Mouse (Mus musculus): Measurements from ENCODE around the gene Tgm5. TPM values are rescaled to one million over a fixed set of nuclear protein-coding genes. Genes with fewer than 3 reads are reported as not detected.
"Not testable (repeated sequence)": the region's sequence is repeated elsewhere in the genome, so short reads cannot be mapped to it uniquely, and the experiment has no call there.

The Tgm5 gene
- 0.11 TPM in 1 of 2 replicates, not detected in the other for polyA plus RNA-seq (2014; fragmentation: Nextera tagmentation; extraction: Ambion mirVana)

GRCm38 (mm10) chr2:121085480-121086185 lies at the start of gene Tgm5:
Tgm5 (minus strand) TSS chr2:121085841.
- Histone ChIP-seq H3K27ac (replicated peaks in 1 of 2; ENCODE audit: control insufficient read depth in 1 of 2, insufficient read depth in 1 of 2, low read depth in 2 of 2, low read length in 2 of 2) (no peak within 1 kb of the TSS), H3K4me3 (ENCODE audit: control insufficient read depth in 1 of 2, insufficient read depth in 1 of 2, low read depth in 1 of 2, low read length in 2 of 2) (no peak within 1 kb of the TSS), H3K27me3 (ENCODE audit: control insufficient read depth, insufficient read depth, low read length) (no peaks in the 10 kb centered on the region), H3K4me1 (ENCODE audit: control insufficient read depth in 2 of 2, insufficient read depth in 2 of 2, low read length in 2 of 2) (peaks cover 0 to 4% of the 10 kb centered on the region in 2 experiments; a peak in 1 of 4 replicates), H3K9ac (ENCODE audit: low read length) (no peak within 1 kb of the TSS), H3K36me3 (ENCODE audit: control insufficient read depth, insufficient read depth, low read length) (no peaks in the 10 kb centered on the region), H3K9me3 (ENCODE audit: control insufficient read depth, low read length) (no peaks in the 10 kb centered on the region), H3K4me2 (ENCODE audit: low read length) (no peak within 1 kb of the TSS)
- 34% methylated on average over 6 of the region's 6 CpGs for WGBS
- no peak for ATAC-seq (ENCODE audit: insufficient number of reproducible peaks, insufficient read depth, low FRiP score, low read depth)

GRCm38 (mm10) chr2:121132822-121133221 lies 47.2 kb upstream of the Tgm5 start:
- 62% methylated on average over 1 of the region's 1 CpGs for WGBS
- Histone ChIP-seq H3K36me3 (ENCODE audit: control insufficient read depth, insufficient read depth, low read length) (peaks cover 3% of the 10 kb centered on the region; the same call in 1 of the 2 replicates), H3K27me3 (ENCODE audit: control insufficient read depth, insufficient read depth, low read length) (no peaks in the 10 kb centered on the region), H3K9me3 (ENCODE audit: control insufficient read depth, low read length) (no peaks in the 10 kb centered on the region), H3K27ac (replicated peaks in 1 of 2; ENCODE audit: control insufficient read depth in 1 of 2, insufficient read depth in 1 of 2, low read depth in 2 of 2, low read length in 2 of 2) (no peak overlapping the region), H3K4me3 (ENCODE audit: control insufficient read depth in 1 of 2, insufficient read depth in 1 of 2, low read depth in 1 of 2, low read length in 2 of 2) (no peak overlapping the region), H3K4me1 (ENCODE audit: control insufficient read depth in 2 of 2, insufficient read depth in 2 of 2, low read length in 2 of 2) (peaks cover 0 to under 1% of the 10 kb centered on the region in 2 experiments; a peak in 1 of 4 replicates), H3K9ac (ENCODE audit: low read length) (no peak overlapping the region), H3K4me2 (ENCODE audit: low read length) (no peak overlapping the region)
- no peak for ATAC-seq (ENCODE audit: insufficient number of reproducible peaks, insufficient read depth, low FRiP score, low read depth)

GRCm38 (mm10) chr2:121128865-121129620 lies 43.4 kb upstream of the Tgm5 start:
- H3K36me3 ChIP-seq (ENCODE audit: control insufficient read depth, insufficient read depth, low read length): no peaks in the 10 kb centered on the region
- no peak overlapping the region for H3K4me2 ChIP-seq (ENCODE audit: low read length)
- H3K4me3 ChIP-seq (ENCODE audit: control insufficient read depth in 1 of 2, insufficient read depth in 1 of 2, low read depth in 1 of 2, low read length in 2 of 2): no peak overlapping the region
- no peaks in the 10 kb centered on the region for H3K27me3 ChIP-seq (ENCODE audit: control insufficient read depth, insufficient read depth, low read length)
- H3K27ac ChIP-seq (replicated peaks in 1 of 2; ENCODE audit: control insufficient read depth in 1 of 2, insufficient read depth in 1 of 2, low read depth in 2 of 2, low read length in 2 of 2): no peak overlapping the region
- no peaks in the 10 kb centered on the region for H3K9me3 ChIP-seq (ENCODE audit: control insufficient read depth, low read length)
- 55% methylated on average over 9 of the region's 9 CpGs for WGBS
- no peak overlapping the region for H3K9ac ChIP-seq (ENCODE audit: low read length)
- no peak for ATAC-seq (ENCODE audit: insufficient number of reproducible peaks, insufficient read depth, low FRiP score, low read depth)
- H3K4me1 ChIP-seq (ENCODE audit: control insufficient read depth in 2 of 2, insufficient read depth in 2 of 2, low read length in 2 of 2): no peaks in the 10 kb centered on the region

GRCm38 (mm10) chr2:121127536-121127935 lies 41.9 kb upstream of the Tgm5 start:
- no peak overlapping the region for H3K4me3 ChIP-seq (ENCODE audit: control insufficient read depth in 1 of 2, insufficient read depth in 1 of 2, low read depth in 1 of 2, low read length in 2 of 2)
- H3K27me3 ChIP-seq (ENCODE audit: control insufficient read depth, insufficient read depth, low read length): no peaks in the 10 kb centered on the region
- no peaks in the 10 kb centered on the region for H3K9me3 ChIP-seq (ENCODE audit: control insufficient read depth, low read length)
- WGBS: 94% methylated on average over 1 of the region's 1 CpGs
- no peak for ATAC-seq (ENCODE audit: insufficient number of reproducible peaks, insufficient read depth, low FRiP score, low read depth)
- H3K27ac ChIP-seq (replicated peaks in 1 of 2; ENCODE audit: control insufficient read depth in 1 of 2, insufficient read depth in 1 of 2, low read depth in 2 of 2, low read length in 2 of 2): no peak overlapping the region
- no peak overlapping the region for H3K9ac ChIP-seq (ENCODE audit: low read length)
- no peaks in the 10 kb centered on the region for H3K36me3 ChIP-seq (ENCODE audit: control insufficient read depth, insufficient read depth, low read length)
- H3K4me2 ChIP-seq (ENCODE audit: low read length): no peak overlapping the region
- H3K4me1 ChIP-seq (ENCODE audit: control insufficient read depth in 2 of 2, insufficient read depth in 2 of 2, low read length in 2 of 2): no peaks in the 10 kb centered on the region

- ATAC-seq (ENCODE audit: insufficient number of reproducible peaks, insufficient read depth, low FRiP score, low read depth); H3K4me3 ChIP-seq (ENCODE audit: control insufficient read depth in 1 of 2, insufficient read depth in 1 of 2, low read depth in 1 of 2, low read length in 2 of 2); H3K9ac ChIP-seq (ENCODE audit: low read length); H3K9me3 ChIP-seq (ENCODE audit: control insufficient read depth, low read length); H3K4me1 ChIP-seq (ENCODE audit: control insufficient read depth in 2 of 2, insufficient read depth in 2 of 2, low read length in 2 of 2); H3K36me3 ChIP-seq (ENCODE audit: control insufficient read depth, insufficient read depth, low read length); H3K27ac ChIP-seq (replicated peaks in 1 of 2; ENCODE audit: control insufficient read depth in 1 of 2, insufficient read depth in 1 of 2, low read depth in 2 of 2, low read length in 2 of 2); H3K27me3 ChIP-seq (ENCODE audit: control insufficient read depth, insufficient read depth, low read length); H3K4me2 ChIP-seq (ENCODE audit: low read length): not testable (repeated sequence)
- WGBS: 86% methylated on average over 5 of the region's 5 CpGs
Observed at GRCm38 (mm10) chr2:121126302-121126701, 40.7 kb upstream of the Tgm5 start.

GRCm38 (mm10) chr2:121119260-121119659 lies 33.6 kb upstream of the Tgm5 start:
- no peak for ATAC-seq (ENCODE audit: insufficient number of reproducible peaks, insufficient read depth, low FRiP score, low read depth)
- Histone ChIP-seq H3K4me2 (ENCODE audit: low read length) (no peak overlapping the region), H3K4me1 (ENCODE audit: control insufficient read depth in 2 of 2, insufficient read depth in 2 of 2, low read length in 2 of 2) (no peaks in the 10 kb centered on the region), H3K27me3 (ENCODE audit: control insufficient read depth, insufficient read depth, low read length) (no peaks in the 10 kb centered on the region), H3K27ac (replicated peaks in 1 of 2; ENCODE audit: control insufficient read depth in 1 of 2, insufficient read depth in 1 of 2, low read depth in 2 of 2, low read length in 2 of 2) (no peak overlapping the region), H3K9ac (ENCODE audit: low read length) (no peak overlapping the region), H3K9me3 (ENCODE audit: control insufficient read depth, low read length) (no peaks in the 10 kb centered on the region), H3K36me3 (ENCODE audit: control insufficient read depth, insufficient read depth, low read length) (no peaks in the 10 kb centered on the region), H3K4me3 (ENCODE audit: control insufficient read depth in 1 of 2, insufficient read depth in 1 of 2, low read depth in 1 of 2, low read length in 2 of 2) (no peak overlapping the region)
- 73% methylated on average over 3 of the region's 3 CpGs for WGBS

- no peak overlapping the region for H3K27ac ChIP-seq (replicated peaks in 1 of 2; ENCODE audit: control insufficient read depth in 1 of 2, insufficient read depth in 1 of 2, low read depth in 2 of 2, low read length in 2 of 2)
- no peak for ATAC-seq (ENCODE audit: insufficient number of reproducible peaks, insufficient read depth, low FRiP score, low read depth)
- H3K27me3 ChIP-seq (ENCODE audit: control insufficient read depth, insufficient read depth, low read length): no peaks in the 10 kb centered on the region
- no peak overlapping the region for H3K4me2 ChIP-seq (ENCODE audit: low read length)
- no peak overlapping the region for H3K9ac ChIP-seq (ENCODE audit: low read length)
- H3K4me1 ChIP-seq (ENCODE audit: control insufficient read depth in 2 of 2, insufficient read depth in 2 of 2, low read length in 2 of 2): no peaks in the 10 kb centered on the region
- H3K36me3 ChIP-seq (ENCODE audit: control insufficient read depth, insufficient read depth, low read length): no peaks in the 10 kb centered on the region
- H3K4me3 ChIP-seq (ENCODE audit: control insufficient read depth in 1 of 2, insufficient read depth in 1 of 2, low read depth in 1 of 2, low read length in 2 of 2): no peak overlapping the region
- no peaks in the 10 kb centered on the region for H3K9me3 ChIP-seq (ENCODE audit: control insufficient read depth, low read length)
- WGBS: 91% methylated on average over 2 of the region's 2 CpGs
Observed at GRCm38 (mm10) chr2:121115418-121115817, 29.8 kb upstream of the Tgm5 start.
